Mouse (Mus musculus) adrenal gland, postnatal 36 days (tissue): Measurements from ENCODE around the gene Trip10. TPM values are rescaled to one million over a fixed set of nuclear protein-coding genes. Genes with fewer than 3 reads are reported as not detected.
"Not testable (repeated sequence)": the region's sequence is repeated elsewhere in the genome, so short reads cannot be mapped to it uniquely, and the experiment has no call there.

Experiments used
- DNase-seq, 2 experiments: peaks; one replicate each; pipeline ENCODE4 v3.0.0; 2021; ENCODE audit warnings: mixed read lengths in 1 of 2
- total RNA-seq, 2 experiments: library from RNA; stranded (reverse); gene quantifications; 2 replicates each; pipeline ENCODE4 v1.2.3; 2021

Trip10 gene
- total RNA-seq, 2 experiments from 2014 or later, result 50.1 to 52.0 TPM

DNA sequence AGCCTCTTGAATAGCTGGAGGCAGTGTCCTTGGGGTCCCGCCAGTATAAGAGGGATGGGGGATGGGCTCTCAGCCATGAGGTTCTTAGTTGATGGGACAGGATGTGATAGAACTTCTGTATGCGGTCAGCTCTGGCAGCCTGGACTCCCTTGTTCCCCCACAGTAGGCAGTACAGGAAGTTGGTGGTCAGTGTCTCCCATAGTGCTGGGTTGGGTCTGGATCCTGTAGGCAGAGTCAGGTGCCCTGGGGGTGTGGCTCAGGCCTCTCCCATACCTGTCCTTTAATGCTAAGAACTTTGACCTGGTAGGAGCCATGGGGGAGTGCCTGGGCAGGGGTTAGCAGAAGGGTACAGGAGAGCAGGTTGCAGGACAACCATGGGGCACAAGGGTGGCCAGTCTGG lies 14.9 kb downstream of the Trip10 start:
- no peak for DNase-seq

DNA sequence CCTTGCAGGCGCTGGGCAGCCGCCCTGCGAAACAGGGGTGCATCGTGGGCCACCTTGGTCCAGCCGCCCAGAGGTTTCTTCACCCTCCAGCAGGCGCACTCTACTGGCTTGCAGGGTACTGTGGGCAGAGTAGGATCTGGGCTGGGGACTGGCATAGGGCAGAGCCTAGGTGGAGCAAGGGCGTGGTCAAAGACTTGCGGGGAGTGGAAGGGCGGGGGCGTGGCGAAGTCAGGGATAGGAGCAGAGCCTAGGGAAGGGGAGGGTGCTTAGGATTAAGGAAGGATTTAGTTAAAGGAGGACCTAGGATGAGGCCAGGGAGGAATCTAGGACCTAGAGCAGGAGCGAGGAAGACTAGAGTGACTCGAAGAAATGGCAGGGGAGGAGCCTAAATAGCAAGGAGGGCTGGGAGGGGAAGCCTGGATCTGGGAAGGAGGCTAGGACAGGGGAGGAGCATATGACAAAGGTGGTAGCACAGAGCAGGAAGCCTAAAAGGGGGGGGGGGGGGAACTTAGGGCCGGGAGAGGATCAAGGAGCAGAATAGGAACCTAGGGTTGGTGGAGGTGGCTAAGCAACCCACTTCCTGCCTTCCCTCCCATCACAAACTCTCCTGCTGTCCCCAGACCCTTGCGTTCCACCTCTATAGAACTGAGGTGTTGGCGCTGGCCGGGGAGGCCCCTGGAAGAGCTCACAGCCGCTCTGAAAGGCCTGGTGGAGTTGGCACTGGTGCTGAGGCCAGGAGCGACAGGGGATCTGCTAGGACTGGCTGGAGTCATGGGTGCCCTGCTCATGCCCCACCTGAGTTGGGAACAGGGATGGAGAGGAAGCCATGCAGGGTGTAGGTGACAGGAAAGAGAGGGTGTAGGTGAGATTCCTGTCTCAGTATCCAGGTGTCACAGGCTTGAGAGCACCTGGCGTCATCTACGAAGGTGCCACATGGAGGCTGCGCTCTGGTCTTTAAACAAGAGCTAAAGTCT lies 16.0 kb downstream of the Trip10 start:
- DNase-seq, result peak; percentile 93 to 95

- peak; percentile 49 to 58 for DNase-seq
Observed at GRCm38 (mm10) chr17:57267556-57268126, 18.4 kb downstream of the Trip10 start.

DNA sequence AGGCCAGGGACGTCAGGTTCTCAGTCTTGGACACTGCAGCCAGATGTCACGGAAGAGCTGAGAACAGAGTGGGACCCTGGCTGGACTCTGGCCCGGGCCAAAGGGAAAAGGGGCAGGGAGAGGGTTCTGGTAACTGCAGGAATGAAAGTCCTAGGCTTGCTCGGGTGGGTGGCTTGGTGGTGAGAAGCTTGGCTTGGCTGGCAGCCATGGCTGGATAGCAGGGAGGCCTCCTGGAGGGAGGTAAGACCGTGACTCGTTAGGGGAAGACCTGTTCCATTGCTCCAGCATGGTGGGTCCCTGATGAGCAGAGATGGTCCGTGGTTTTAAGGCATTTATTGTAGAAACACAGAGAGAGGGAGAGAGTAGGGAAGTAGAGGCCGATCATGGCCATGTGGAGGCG lies 22.0 kb downstream of the Trip10 start:
- DNase-seq, result no peak

DNA sequence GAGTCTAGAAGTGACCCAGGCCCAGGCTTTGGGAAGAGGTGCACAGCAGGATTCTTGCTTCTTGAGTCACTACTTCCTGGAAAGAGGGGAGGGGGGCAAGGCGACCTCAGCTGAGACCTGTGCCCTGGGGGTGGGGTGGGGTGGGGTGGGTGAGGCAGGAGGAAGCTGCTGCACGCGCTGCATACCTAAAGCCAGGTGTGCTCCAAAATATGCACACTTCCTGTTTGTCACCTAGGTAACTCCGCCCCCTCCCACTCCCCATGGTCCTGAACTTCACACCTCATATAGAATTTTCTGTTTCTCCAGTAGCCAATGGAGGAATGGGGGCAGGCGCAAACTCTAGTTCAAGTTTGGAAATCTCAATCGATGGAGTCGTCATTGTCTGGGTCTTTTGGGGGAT lies 24.6 kb downstream of the Trip10 start:
- DNase-seq, result no peak

DNA sequence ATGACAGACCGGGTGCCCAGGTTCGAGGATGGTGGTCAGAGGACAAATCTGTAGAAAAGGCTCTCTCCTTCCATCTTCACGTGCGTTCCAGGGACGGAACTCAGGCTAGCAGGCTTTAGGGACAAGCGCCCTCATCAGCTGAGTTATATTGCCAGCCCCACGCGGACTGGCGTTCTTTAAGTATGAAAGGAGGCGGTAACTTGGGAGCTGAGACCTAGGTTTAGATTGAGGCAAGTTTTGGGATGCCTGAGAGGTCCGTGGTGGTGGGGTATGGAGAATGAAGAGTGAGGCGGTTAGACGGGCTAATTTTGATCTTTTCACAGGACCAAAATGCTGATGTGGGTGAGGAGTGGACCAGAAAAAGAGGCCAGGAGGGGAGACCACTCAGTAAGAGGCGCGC lies 25.4 kb downstream of the Trip10 start:
- no peak for DNase-seq

DNA sequence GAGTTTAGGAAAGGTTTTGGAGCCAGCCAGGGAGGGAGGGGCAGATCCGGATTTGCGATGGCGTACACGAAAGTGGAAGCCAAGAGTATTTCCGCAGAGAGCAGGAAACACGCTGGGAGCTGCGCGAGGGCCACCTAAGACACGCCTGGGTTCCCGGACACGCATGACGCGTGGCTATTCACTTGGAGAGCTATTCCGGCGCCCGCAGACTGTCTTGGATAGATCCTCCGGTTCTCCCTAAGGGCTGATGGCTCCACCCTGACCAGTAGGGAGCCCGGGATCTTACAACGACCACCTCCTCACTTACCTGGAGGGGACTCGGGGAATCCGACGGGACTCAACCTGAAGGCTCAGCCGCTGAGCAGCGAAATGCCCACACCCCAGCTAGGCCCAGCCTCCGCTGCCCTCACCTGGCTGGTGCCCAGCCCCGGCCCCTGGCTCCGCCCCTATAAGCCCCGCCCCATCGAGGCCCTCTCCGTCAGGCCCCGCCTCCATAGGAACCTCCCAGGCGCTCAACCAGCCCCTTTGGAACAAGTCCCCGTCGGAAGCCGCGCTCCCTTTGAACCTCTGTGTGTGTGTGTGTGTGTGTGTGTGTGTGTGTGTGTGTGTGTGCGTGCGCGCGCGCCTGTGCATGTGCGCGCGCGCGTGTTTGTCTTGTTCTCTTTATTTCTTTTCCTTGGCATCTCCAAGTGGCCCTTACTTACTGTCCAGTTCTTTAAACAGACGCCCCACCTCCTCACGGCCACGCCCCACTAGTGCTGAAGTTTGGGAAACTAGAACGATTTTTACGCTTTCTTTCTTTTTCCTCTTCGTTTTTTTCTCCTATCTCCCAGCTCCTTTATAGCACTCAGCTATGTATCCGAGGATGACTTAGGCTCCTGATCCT lies 26.1 kb downstream of the Trip10 start:
- peak; percentile 94 to 97 for DNase-seq

- DNase-seq, result peak in 1 of 2 experiments; percentile 42
Observed at GRCm38 (mm10) chr17:57275997-57276351, 26.7 kb downstream of the Trip10 start.

DNA sequence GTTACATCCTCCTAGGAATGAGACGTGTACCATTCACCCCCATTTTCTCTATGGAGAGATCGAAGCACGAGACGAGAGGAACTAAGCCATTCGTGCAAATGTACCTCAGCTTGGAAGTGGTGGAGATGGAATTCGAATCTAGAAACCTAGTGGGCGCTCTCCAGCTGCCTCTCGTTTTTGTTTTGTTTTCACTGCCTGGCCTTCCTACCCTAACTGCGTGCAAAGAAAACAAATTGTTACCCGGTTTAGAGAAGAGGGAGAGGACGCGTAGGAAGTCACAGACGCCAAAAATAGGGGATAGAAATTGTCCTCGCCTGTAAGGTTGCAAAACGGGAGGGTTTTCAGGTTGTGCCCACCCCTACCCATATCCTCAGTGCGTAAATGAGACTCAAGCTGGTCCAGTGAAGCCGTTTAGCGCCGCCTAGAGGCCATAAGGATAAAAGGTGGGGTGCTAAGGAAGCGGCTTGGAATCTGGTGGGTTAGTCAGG lies 27.4 kb downstream of the Trip10 start:
- DNase-seq, result peak; percentile 71 to 81

DNA sequence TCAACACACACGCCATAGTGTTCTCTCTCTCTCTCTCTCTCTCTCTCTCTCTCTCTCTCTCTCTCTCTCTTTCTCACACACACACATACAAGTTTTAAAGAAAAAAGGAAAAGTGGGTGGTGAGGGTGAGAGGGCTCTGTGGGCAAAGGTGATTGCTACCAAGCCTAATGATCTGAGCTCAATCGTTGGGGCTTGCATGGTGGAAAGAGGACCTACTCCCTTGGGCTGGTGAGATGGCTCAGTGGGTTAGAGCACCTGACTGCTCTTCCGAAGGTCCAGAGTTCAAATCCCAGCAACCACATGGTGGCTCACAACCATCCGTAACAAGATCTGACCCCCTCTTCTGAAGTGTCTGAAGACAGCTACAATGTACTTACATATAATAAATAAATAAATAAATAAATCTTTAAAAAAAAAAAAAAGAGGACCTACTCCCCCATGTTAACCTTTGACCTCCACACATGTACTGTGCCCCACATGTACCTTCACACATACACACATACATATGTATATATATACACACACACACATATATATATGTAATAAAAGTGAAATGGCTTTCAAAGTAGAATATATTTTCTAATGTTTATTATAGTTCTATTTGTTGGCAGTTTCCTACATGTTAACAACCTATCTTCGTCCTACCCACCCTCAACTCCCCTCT lies 28.5 kb downstream of the Trip10 start:
- DNase-seq, result not testable (repeated sequence)

DNA sequence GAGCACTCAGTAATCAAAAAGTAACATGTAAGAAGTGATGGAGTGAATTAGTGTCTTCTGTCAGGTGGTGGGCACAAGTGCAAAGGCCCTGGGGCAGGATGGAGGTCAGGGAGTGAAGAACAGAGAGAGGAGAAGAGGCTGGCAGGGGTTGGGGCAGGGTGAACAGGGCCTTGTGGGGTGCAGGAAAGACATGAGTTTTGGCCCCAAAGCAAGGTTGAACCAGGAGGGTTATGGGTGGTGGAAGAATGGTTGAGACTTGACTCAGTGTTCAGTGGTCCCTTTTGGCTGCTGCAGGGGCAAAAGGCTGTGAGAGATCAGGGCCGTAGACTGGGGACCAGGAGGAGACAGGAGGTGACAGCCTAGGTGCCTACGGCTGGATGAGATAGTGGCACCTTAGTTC lies 29.3 kb downstream of the Trip10 start:
- DNase-seq, result no peak

DNA sequence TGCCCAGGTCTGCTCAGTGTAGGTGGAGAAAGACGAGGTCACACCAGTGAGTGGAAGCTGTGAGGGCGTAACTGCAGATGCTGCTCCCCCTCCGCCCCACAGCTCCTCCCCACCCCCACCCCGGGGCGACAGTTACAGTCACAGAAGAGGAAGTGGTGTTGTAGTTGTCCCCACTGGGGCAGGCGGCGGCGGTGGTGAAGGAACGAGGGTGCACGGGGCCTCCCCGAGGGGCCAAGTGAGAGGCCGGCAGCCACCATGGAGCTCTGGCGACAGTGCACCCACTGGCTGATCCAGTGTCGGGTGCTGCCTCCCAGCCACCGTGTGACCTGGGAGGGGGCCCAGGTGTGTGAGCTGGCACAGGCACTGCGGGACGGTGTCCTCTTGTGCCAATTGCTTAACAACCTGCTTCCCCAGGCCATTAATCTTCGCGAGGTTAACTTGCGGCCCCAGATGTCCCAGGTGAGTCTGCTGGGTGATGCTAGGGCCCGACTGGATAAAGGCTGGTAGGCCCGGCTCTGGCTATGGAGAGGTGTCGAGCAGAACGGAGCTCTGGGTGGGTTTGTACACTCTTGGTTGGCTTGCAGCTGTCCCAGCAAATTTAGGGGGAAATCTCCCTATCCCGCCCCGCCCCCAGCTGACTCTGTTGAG lies 29.8 kb downstream of the Trip10 start, which contains the start of gene Vav1:
TSS of gene Vav1 (plus strand) at position 158 of the 648 bp plus-strand sequence.
- peak; percentile 16 to 50 for DNase-seq

DNA sequence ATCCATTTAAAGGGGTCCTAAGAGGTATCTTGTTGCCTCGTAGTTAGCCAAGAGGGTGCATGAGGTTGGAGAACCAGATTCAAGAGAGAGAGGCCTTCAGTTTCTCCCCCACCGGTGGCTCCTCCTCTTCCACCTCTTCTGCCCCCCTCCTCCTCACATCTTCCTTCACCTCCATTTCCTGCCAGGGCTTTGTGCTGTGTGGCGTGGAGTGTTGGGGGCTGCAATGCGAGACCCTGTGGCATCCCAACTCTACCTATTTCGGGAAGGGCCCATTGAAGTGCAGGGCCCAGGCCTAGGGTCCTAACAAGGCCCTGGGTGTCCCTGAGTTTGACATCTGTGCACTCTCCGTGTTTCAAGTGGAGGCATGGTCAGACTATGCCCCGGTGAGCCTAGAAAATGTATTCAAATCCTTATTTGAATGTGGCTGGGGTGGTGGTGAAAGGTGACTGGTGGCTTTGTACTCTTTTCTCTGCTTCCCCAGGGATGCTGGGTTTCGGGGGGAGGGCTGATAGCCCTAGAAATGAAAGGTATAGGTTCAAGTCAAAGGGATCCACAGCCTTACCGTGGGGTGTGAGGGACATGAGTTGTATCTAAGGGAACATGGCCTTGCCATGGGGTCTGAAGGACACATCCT lies 30.5 kb downstream of the Trip10 start:
- DNase-seq, result no peak

- peak; percentile 10 to 26 for DNase-seq
Observed at GRCm38 (mm10) chr17:57280411-57280810, 31.2 kb downstream of the Trip10 start.

DNA sequence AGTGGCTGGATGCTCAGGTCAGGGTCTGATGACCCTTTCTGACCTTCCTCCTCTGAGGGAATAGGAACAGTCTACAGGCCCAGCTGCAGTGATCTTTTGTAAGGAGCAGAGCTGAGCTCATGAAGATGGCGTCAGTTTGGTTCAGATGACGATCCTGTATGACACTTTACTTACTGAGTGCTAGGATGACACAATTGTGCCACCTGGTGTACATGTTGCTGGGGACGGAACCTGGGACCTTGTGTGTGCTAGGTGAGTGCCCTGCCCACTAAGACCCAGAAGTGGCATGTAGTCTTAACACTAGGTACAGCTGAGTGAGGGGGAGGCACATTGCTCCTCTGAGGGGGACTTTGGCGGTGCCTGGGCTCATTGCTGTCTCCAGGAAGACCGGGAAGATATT lies 34.7 kb downstream of the Trip10 start:
- DNase-seq, result no peak

GRCm38 (mm10) chr17:57285077-57285476 lies 35.8 kb downstream of the Trip10 start:
- no peak for DNase-seq

GRCm38 (mm10) chr17:57286718-57287355 lies 37.6 kb downstream of the Trip10 start:
- no peak for DNase-seq

- DNase-seq, result no peak
Observed at GRCm38 (mm10) chr17:57289252-57289651, 40.0 kb downstream of the Trip10 start.

DNA sequence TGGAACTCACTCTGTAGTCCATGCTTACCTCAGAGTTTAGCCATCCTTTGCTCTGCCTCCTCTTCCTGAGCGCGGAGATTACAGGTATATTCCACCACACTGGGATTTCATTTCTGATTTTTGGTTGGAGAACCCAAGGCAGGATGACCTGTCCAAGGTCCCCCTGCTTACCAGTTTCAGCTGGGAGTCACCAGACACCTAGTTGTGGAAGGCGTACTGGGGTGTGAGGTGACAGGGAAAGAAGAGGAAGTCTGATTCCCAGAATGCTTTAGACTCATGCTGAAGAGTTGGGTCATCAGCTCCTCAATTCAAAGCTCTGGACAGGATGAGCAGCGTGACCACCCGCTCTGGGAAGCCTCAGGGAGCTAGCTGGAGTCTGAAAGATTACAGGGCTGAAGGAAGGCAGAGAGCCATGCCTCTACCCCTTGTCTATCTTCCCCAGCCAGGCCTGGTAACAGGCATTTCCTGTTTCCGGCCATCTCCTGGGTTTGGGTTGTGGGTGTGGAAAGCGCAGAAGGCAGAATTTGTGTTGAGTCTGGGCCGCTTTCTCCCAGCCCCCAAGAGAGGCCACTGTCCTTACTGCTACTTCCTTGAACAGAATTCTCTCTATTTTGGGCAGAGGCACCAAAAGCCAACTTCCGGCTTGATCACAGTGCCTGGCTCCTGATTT lies 40.9 kb downstream of the Trip10 start:
- DNase-seq, result peak in 1 of 2 experiments; percentile 17

DNA sequence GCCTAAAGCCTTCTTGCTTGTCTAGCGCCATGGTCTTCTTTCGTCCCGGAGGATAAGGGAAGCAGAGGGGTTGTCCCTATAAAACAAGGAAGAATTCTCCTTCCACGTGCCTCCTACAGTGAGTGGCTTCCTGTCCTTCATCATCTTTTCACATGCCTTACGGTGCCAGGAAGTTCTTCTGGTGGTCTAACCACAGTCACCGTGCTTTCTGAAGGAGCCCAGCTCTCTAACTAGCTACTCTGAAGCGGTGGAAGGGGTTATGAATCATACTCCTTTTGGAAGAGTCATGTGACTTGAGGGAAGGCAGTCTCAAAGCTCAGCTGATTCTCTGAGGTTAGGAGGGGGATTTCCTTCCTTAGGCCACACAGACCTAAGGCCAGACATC lies 41.4 kb downstream of the Trip10 start:
- DNase-seq, result no peak
